Mouse (Mus musculus) hindbrain, embryonic 15.5 days (tissue): Measurements from ENCODE around the gene 2310022B05Rik. TPM values are rescaled to one million over a fixed set of nuclear protein-coding genes. Genes with fewer than 3 reads are reported as not detected.

Experiments
- ATAC-seq: fragments of 200-750 bp; cut with Nextera tagmentation; 2 replicates; pipeline ENCODE4 v1.8.0; 2017; ENCODE audit warnings: low read depth, moderate number of reproducible peaks, moderate TSS enrichment; ENCODE audit not compliant: low FRiP score
- H3K27ac ChIP-seq: fragments of 300-500 bp; sonication (generic); replicated peaks from 2 replicates; pipeline ENCODE4 v1.5.1; 2015; ENCODE audit warnings: mild to moderate bottlenecking, inconsistent platforms
- H3K27me3 ChIP-seq: fragments of 300-500 bp; sonication (generic); 2 replicates; pipeline ENCODE4 v1.6.1; 2015; ENCODE audit warnings: control low read depth, inconsistent platforms
- H3K36me3 ChIP-seq: fragments of 300-500 bp; sonication (generic); 2 replicates; pipeline ENCODE4 v1.6.1; 2015; ENCODE audit warnings: control low read depth, inconsistent platforms
- H3K4me1 ChIP-seq: fragments of 300-500 bp; sonication (generic); replicated peaks from 2 replicates; pipeline ENCODE4 v1.6.1; 2015; ENCODE audit warnings: control low read depth, inconsistent platforms
- H3K4me2 ChIP-seq: fragments of 300-500 bp; sonication (generic); 2 replicates; pipeline ENCODE4 v1.6.1; 2015; ENCODE audit warnings: moderate library complexity, mild to moderate bottlenecking, inconsistent platforms
- H3K4me3 ChIP-seq: fragments of 300-500 bp; sonication (generic); 2 replicates; pipeline ENCODE4 v1.5.1; 2015; ENCODE audit warnings: mild to moderate bottlenecking, inconsistent platforms
- H3K9ac ChIP-seq: fragments of 300-500 bp; sonication (generic); 2 replicates; pipeline ENCODE4 v1.6.1; 2015; ENCODE audit warnings: inconsistent platforms
- H3K9me3 ChIP-seq: fragments of 300-500 bp; sonication (generic); 2 replicates; pipeline ENCODE4 v1.6.1; 2016; ENCODE audit warnings: control low read depth, inconsistent platforms
- WGBS: fragments of 180-500 bp; shearing (Covaris S2); methylation state at CpG from one replicate; pipeline ENCODE4 v1.1.7; 2015; 5-methylcytosine and 5-hydroxymethylcytosine counted together
- polyA plus RNA-seq: library from polyadenylated mRNA; unstranded; fragments of >200 nt; fragmentation: Nextera tagmentation; extraction: Ambion mirVana; gene quantifications from 2 replicates; pipeline ENCODE4 v1.2.1, GENCODE M21; 2015

Gene 2310022B05Rik
- polyA plus RNA-seq, 1 experiment from 2014 or later = 23.8 TPM

DNA sequence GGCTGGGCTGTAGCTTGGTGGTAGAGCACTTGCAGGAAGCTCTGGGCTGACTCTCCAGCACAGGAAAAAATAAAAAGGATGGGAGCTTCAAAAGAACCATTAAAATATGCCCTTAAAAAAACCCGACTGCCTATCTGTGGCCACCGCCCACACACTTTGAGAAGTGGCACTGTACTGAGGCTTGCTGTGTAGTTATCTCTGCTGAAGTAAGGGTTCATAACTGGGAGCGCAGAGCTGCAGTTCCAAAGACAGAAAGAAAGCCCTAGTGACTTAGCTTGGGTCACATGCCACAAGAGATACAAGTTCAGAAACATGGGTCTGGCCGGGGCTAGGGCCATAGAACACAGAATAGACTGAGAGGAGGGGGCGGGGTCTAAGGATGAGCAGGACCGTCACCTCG is 5.2 kb downstream of the 2310022B05Rik start:
- no peaks in the 10 kb centered on the region for H3K36me3 ChIP-seq
- WGBS = 75% methylated on average over 7 of the region's 7 CpGs
- H3K27ac ChIP-seq = peak overlapping the region; percentile 25
- H3K4me1 ChIP-seq = peaks cover 67% of the 10 kb centered on the region
- no peak overlapping the region for H3K4me3 ChIP-seq
- no peak for ATAC-seq
- no peaks in the 10 kb centered on the region for H3K9me3 ChIP-seq
- H3K27me3 ChIP-seq = no peaks in the 10 kb centered on the region
- H3K4me2 ChIP-seq = peak overlapping the region; percentile 11; the same call in 1 of the 2 replicates
- H3K9ac ChIP-seq = no peak overlapping the region

DNA sequence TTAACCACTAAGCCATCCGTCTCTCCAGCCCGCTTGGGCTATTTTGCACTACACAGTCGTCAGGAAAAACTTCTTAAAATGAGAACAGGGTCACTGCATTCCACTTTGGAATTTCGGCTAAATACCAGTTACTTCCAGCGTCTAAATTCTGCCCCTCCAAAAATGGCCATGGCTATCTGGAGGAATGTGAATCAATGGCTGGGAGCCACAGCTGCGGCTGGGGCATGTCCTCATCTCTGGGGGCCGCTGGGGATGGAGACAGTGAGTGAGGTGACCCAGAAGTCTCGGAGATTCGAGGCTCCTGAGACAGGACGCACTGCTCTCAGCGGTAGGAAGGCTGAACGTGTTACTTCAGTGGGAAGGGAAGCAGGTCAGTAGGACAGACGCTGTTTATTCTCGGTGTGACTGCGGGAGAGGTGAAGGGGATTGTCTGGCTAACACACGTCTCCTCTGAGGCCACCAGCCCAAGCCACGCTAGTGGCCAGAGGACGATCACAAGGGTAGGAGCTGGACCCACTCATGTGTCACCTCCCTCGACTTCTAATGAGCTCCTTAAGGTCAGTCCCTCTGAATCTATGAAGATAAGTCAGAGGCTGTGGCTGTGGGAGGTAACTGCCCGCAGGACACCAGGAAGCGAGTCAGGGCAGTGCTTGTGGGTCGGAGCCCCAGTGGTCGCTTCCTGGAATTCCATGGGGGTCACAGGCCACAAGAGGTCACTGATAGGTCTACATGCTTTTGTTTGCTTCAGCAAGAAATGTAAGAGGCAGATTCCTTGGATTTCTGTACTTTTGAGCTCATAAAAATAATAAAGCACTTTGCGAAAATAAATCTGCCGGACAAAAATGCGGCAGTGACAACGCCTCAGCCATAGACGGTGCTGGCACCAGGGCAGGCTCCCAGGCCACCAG is 9.3 kb downstream of the 2310022B05Rik start:
- Histone ChIP-seq H3K4me2 (no peak overlapping the region), H3K4me1 (peaks cover 47% of the 10 kb centered on the region), H3K9ac (no peak overlapping the region), H3K27me3 (no peaks in the 10 kb centered on the region), H3K4me3 (no peak overlapping the region), H3K27ac (no peak overlapping the region), H3K9me3 (no peaks in the 10 kb centered on the region), H3K36me3 (no peaks in the 10 kb centered on the region)
- no peak for ATAC-seq
- 70% methylated on average over 28 of the region's 28 CpGs for WGBS

DNA sequence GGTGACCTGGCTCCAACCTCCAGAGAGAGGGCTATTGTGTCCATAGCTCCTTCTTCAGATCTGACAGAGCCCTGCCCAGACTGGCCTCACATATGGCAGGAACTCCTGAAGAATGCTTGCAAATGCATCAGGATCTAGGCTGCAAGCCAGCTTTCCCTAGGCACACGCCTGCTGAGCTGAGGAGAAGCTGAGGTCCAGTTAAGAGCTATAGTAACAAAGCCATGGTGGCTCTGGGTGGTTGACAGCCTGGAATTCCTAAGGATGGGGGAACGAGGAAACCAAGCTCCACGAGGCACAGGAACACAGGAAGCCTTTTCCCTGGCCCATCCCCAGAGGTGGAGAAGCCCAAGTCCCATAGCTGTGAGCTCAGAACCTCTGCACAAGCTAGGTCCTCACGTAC is 10.6 kb downstream of the 2310022B05Rik start:
- Histone ChIP-seq H3K9me3 (no peaks in the 10 kb centered on the region), H3K4me2 (no peak overlapping the region), H3K27me3 (no peaks in the 10 kb centered on the region), H3K4me3 (no peak overlapping the region), H3K4me1 (peaks cover 35% of the 10 kb centered on the region), H3K36me3 (no peaks in the 10 kb centered on the region), H3K27ac (peak overlapping the region; percentile 43), H3K9ac (no peak overlapping the region)
- ATAC-seq = peak; percentile 42; the same call in 1 of the 2 replicates
- 40% methylated on average over 4 of the region's 4 CpGs for WGBS

DNA sequence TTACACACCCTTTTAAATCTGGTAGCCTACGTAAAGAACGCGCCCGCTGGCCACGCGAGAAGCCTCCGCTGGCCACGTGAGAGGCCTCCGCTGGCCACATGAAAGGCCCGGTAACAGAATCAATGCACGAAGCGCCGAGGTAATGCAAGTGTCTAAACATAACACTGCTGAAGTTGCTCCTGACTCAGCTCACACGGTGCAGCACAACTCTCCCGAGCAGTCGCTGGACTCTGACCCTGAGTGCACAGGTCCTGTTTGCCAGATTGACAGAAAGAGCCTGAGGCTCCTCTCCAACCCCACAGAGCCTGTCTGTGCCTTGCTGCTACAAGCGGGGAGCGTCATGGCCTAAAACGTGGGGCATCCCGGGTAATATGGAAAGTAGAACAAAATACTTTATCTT is 11.4 kb downstream of the 2310022B05Rik start:
- no peaks in the 10 kb centered on the region for H3K9me3 ChIP-seq
- 87% methylated on average over 20 of the region's 20 CpGs for WGBS
- no peak overlapping the region for H3K4me2 ChIP-seq
- H3K4me1 ChIP-seq = peaks cover 35% of the 10 kb centered on the region
- no peak for ATAC-seq
- H3K4me3 ChIP-seq = no peak overlapping the region
- 0 out of 2 replicates have a peak overlapping the region, but pooled peaks have one; percentile 31 for H3K27ac ChIP-seq
- no peaks in the 10 kb centered on the region for H3K27me3 ChIP-seq
- H3K36me3 ChIP-seq = no peaks in the 10 kb centered on the region
- no peak overlapping the region for H3K9ac ChIP-seq

DNA sequence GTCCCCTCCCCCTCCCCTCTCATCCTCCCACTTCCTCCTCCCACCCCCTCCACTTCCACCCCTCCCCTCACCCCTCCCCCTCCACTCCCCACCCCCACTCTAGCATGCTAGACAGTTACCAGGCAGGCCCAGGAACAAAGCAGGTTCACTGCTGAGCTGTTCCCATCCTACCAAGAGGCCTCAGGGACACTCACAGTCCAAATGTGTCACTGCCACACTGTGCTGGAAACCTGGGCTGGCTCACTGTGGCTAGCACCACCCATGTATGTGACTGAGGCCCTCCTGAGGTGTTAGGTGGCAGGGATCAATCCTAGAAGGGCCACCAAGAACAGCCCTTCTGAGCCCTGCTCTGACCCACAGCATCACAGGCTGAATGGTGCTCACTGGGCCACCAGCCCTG is 14.9 kb downstream of the 2310022B05Rik start:
- Histone ChIP-seq H3K27ac (no peak overlapping the region), H3K9me3 (no peaks in the 10 kb centered on the region), H3K4me2 (no peak overlapping the region), H3K36me3 (no peaks in the 10 kb centered on the region), H3K9ac (no peak overlapping the region), H3K27me3 (no peaks in the 10 kb centered on the region), H3K4me3 (no peak overlapping the region), H3K4me1 (peaks cover 38% of the 10 kb centered on the region)
- ATAC-seq = no peak

DNA sequence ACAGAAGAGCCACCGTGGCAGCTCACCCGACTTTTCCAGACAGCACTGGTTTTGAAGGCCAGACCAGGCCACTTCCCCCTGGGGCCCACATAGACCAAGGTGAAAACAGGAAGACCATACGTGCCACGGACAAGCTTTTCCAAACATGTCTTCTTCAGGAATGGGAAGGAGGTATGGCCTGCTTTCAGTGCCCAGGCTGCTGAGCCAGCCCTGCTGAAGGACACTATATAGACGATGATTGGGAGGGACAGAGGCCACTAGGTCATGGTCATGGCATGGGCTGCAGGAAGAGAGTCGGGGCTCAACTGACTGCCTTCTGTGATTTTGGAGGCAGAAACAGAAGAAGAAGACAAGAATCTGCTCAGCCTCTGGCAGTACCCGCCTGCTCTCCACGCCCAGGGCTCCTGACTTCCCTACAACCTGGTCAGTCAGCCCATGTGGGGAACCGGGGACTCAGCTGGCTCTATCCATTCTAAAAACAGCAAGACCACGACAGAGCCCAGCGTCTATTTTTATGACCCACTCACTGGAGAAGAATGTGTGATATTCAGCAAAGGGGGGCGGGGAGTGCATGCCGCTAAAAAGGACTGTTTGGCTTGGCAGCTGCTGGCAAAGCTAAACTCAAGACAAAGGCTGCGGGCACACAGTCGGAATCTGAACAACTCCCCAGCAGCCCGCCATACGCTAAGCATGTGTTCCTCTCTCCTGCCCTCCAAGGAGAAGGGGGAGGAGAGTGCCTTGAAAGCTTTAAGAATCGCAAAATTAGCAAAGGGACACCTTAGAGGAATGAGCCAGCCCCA is 19.4 kb downstream of the 2310022B05Rik start:
- Histone ChIP-seq H3K4me2 (0 out of 2 replicates have a peak overlapping the region, but pooled peaks have one; percentile 11), H3K27ac (peak overlapping the region; percentile 68), H3K4me3 (no peak overlapping the region), H3K9me3 (no peaks in the 10 kb centered on the region), H3K9ac (no peak overlapping the region), H3K27me3 (no peaks in the 10 kb centered on the region), H3K36me3 (peaks cover 4% of the 10 kb centered on the region; the same call in 1 of the 2 replicates), H3K4me1 (peaks cover 28% of the 10 kb centered on the region)
- peak; percentile 69 for ATAC-seq
- WGBS = 45% methylated on average over 18 of the region's 18 CpGs

DNA sequence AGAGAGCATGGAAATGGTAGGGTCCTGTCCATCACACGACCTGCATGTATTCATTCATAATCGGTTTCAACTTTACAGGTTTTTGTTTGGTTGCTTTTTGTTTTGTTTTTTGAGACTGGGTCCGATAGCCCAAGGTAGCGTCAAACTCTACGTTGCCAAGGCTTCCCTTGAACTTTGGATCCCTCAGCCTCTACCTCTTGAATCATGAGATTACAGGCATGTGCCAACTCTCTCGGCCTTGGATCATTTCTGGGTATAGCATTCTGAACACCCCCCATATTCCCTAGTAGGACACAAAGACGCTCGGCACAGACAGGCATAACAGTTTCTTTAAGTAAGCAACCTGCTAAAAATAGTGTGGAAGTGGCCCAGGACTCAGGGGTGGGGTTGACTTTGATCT is 21.6 kb downstream of the 2310022B05Rik start:
- ATAC-seq = no peak
- H3K9me3 ChIP-seq = no peaks in the 10 kb centered on the region
- H3K27me3 ChIP-seq = no peaks in the 10 kb centered on the region
- 95% methylated on average over 8 of the region's 8 CpGs for WGBS
- peaks cover 13% of the 10 kb centered on the region for H3K36me3 ChIP-seq
- H3K4me1 ChIP-seq = peaks cover 28% of the 10 kb centered on the region
- no peak overlapping the region for H3K4me2 ChIP-seq
- no peak overlapping the region for H3K9ac ChIP-seq
- no peak overlapping the region for H3K4me3 ChIP-seq
- H3K27ac ChIP-seq = no peak overlapping the region

- Histone ChIP-seq H3K36me3 (peaks cover 20% of the 10 kb centered on the region), H3K9me3 (no peaks in the 10 kb centered on the region), H3K4me3 (no peak overlapping the region), H3K4me2 (no peak overlapping the region), H3K9ac (no peak overlapping the region), H3K27me3 (no peaks in the 10 kb centered on the region), H3K4me1 (0 out of 2 replicates have a peak, but pooled peaks cover 12% of the 10 kb centered on the region), H3K27ac (no peak overlapping the region)
- WGBS = 83% methylated on average over 8 of the region's 8 CpGs
- no peak for ATAC-seq
Measured at GRCm38 (mm10) chr8:124635247-124635502, 28.0 kb downstream of the 2310022B05Rik start.

- no peaks in the 10 kb centered on the region for H3K9me3 ChIP-seq
- H3K27me3 ChIP-seq = no peaks in the 10 kb centered on the region
- WGBS = 61% methylated on average over 13 of the region's 13 CpGs
- ATAC-seq = no peak
- H3K27ac ChIP-seq = no peak overlapping the region
- peaks cover 20% of the 10 kb centered on the region for H3K36me3 ChIP-seq
- H3K9ac ChIP-seq = no peak overlapping the region
- H3K4me2 ChIP-seq = no peak overlapping the region
- H3K4me3 ChIP-seq = no peak overlapping the region
- 0 out of 2 replicates have a peak, but pooled peaks cover 12% of the 10 kb centered on the region for H3K4me1 ChIP-seq
Measured at GRCm38 (mm10) chr8:124634411-124635246, 28.5 kb downstream of the 2310022B05Rik start.

- Histone ChIP-seq H3K9me3 (no peaks in the 10 kb centered on the region), H3K4me1 (0 out of 2 replicates have a peak, but pooled peaks cover 12% of the 10 kb centered on the region), H3K36me3 (peaks cover 15% of the 10 kb centered on the region), H3K4me2 (no peak overlapping the region), H3K9ac (no peak overlapping the region), H3K4me3 (no peak overlapping the region), H3K27ac (no peak overlapping the region), H3K27me3 (no peaks in the 10 kb centered on the region)
- WGBS = 90% methylated on average over 14 of the region's 14 CpGs
- no peak for ATAC-seq
Measured at GRCm38 (mm10) chr8:124633001-124633703, 30.0 kb downstream of the 2310022B05Rik start.

- ATAC-seq = 0 out of 2 replicates have a peak, but pooled peaks have one; percentile 40
- no peak overlapping the region for H3K27ac ChIP-seq
- no peak overlapping the region for H3K4me3 ChIP-seq
- no peaks in the 10 kb centered on the region for H3K27me3 ChIP-seq
- no peak overlapping the region for H3K4me2 ChIP-seq
- H3K9ac ChIP-seq = no peak overlapping the region
- no peaks in the 10 kb centered on the region for H3K9me3 ChIP-seq
- peaks cover 7% of the 10 kb centered on the region; the same call in 1 of the 2 replicates for H3K36me3 ChIP-seq
- H3K4me1 ChIP-seq = 0 out of 2 replicates have a peak, but pooled peaks cover 12% of the 10 kb centered on the region
- WGBS = 51% methylated on average over 7 of the region's 7 CpGs
Measured at GRCm38 (mm10) chr8:124631966-124632365, 31.2 kb downstream of the 2310022B05Rik start.
